Mouse (Mus musculus) liver, adult 2 months (tissue): ENCODE data around the gene Arhgap44.

Experiments
- CTCF ChIP-seq: fragments of 200-500 bp; IDR thresholded peaks from 2 replicates; pipeline ENCODE4 v1.5.1; 2011; ENCODE audit warnings: low read depth, low read length, control low read depth
- POLR2A ChIP-seq: fragments of 200-500 bp; IDR thresholded peaks from 2 replicates; pipeline ENCODE4 v1.6.1; 2011; ENCODE audit warnings: low read length, control low read depth; ENCODE audit not compliant: insufficient read depth; ENCODE audit errors: extremely low read depth

GRCm38 (mm10) chr11:65128666-65129065 lies 34.1 kb downstream of the Arhgap44 start:
- TF ChIP-seq CTCF (no peak), POLR2A (no peak)
